Mouse (Mus musculus): ENCODE measurements around the gene Wasl. TPM values are rescaled to one million over a fixed set of nuclear protein-coding genes. Genes with fewer than 3 reads are reported as not detected.

Wasl gene
- polyA plus RNA-seq, 1 experiment, result 10.8 TPM

DNA sequence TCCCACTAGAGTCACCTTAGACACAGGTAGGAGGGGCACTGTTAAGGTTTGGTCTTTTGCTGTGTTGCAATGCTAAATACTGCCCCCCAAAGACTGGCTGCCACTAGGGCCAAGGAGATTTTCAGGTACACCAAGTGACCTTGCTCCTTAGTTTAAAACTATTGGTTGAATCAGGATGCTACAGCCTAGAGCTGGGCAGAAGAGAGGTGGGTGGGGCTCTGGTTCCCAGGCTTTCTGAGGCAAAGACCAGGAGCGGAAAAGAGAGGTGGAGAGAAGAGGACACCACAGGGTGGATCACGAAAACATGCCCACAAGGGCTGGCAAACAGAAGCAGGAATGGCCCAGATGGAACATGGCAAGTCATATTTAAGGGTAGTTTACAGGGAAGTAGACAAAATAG, 22.6 kb downstream of the Wasl start:
- H3K36me3 ChIP-seq (ENCODE audit: control insufficient read depth, insufficient read depth), result peaks cover 2% of the 10 kb centered on the region
- no peak for TF ChIP-seq TCF12 (IDR thresholded peaks at IDR 0.05; ENCODE audit: insufficient read depth, poor library complexity, severe bottlenecking)
- no peak for TF ChIP-seq MYOD1 (IDR thresholded peaks at IDR 0.05; ENCODE audit: control insufficient read depth in 1 of 3, insufficient read length in 2 of 3, low read depth in 2 of 3)
- no peak for TF ChIP-seq USF1 (IDR thresholded peaks at IDR 0.05; ENCODE audit: low read depth)
- TF ChIP-seq SRF (IDR thresholded peaks at IDR 0.05; ENCODE audit: control insufficient read depth, insufficient read length, low read depth), result no peak
- no peak for TF ChIP-seq E2F4 (IDR thresholded peaks at IDR 0.05; ENCODE audit: insufficient read depth)
- no peak for TF ChIP-seq MAX (IDR thresholded peaks at IDR 0.05; ENCODE audit: low read depth)
- no peak for TF ChIP-seq MYOG (IDR thresholded peaks at IDR 0.05; ENCODE audit: control insufficient read depth in 1 of 3, insufficient read depth in 1 of 3, insufficient read length in 2 of 3, low read depth in 2 of 3)
- no peak for TF ChIP-seq CEBPB (IDR thresholded peaks at IDR 0.05; ENCODE audit: insufficient read depth, poor library complexity, severe bottlenecking)
- H3K79me2 ChIP-seq (ENCODE audit: control insufficient read depth, insufficient read depth), result peaks cover 98% of the 10 kb centered on the region

GRCm38 (mm10) chr6:24641286-24641685, 23.5 kb downstream of the Wasl start:
- Histone ChIP-seq H3ac (ENCODE audit: control insufficient read depth, insufficient read length) (no peak overlapping the region), H3K36me3 (ENCODE audit: control insufficient read depth, insufficient read depth) (peaks cover 5% of the 10 kb centered on the region), H3K79me2 (ENCODE audit: control insufficient read depth, insufficient read depth) (peaks cover 98% of the 10 kb centered on the region), H3K27me3 (ENCODE audit: control insufficient read depth, insufficient read depth, insufficient read length) (no peaks in the 10 kb centered on the region), H3K4me2 (ENCODE audit: low read depth) (no peak overlapping the region), H3K4me3 (no peak overlapping the region)
- TF ChIP-seq CEBPB (IDR thresholded peaks at IDR 0.05; ENCODE audit: insufficient read depth, poor library complexity, severe bottlenecking) (no peak), MAX (IDR thresholded peaks at IDR 0.05; ENCODE audit: low read depth) (no peak), MYOD1 (IDR thresholded peaks at IDR 0.05; ENCODE audit: control insufficient read depth in 1 of 3, insufficient read length in 2 of 3, low read depth in 2 of 3) (no peak), MYOG (IDR thresholded peaks at IDR 0.05; ENCODE audit: control insufficient read depth in 1 of 3, insufficient read depth in 1 of 3, insufficient read length in 2 of 3, low read depth in 2 of 3) (no peak)

More for the DNA sequence above, 22.6 kb downstream of the Wasl start:
- Histone ChIP-seq H3ac (ENCODE audit: control insufficient read depth, insufficient read length) (no peak overlapping the region), H3K4me3 (no peak overlapping the region), H3K27me3 (ENCODE audit: control insufficient read depth, insufficient read depth, insufficient read length) (no peaks in the 10 kb centered on the region), H3K4me2 (ENCODE audit: low read depth) (no peak overlapping the region)

DNA sequence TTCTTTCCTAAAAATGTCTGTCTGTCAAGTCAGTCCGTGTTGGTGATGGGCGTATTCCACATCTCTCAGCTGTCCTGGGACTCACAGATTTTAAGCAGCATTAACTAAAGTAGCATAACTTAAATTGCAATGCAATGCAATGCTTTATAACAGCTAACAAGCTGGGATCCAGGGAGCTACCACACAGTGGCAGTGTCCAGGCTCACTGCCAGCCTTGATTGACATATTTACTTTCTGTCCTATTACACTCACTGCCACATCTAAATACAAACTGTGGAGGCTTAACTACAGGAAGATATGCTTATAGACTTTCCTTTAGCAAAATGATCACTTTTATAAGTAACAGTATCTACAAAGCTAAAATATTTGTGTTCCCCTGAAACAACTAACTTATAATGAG, 29.0 kb downstream of the Wasl start:
- peaks cover 66% of the 10 kb centered on the region for H3K79me2 ChIP-seq (ENCODE audit: control insufficient read depth, insufficient read depth)
- no peak overlapping the region for H3K4me3 ChIP-seq
- no peaks in the 10 kb centered on the region for H3K27me3 ChIP-seq (ENCODE audit: control insufficient read depth, insufficient read depth, insufficient read length)
- no peak overlapping the region for H3K4me2 ChIP-seq (ENCODE audit: low read depth)
- no peak overlapping the region for H3ac ChIP-seq (ENCODE audit: control insufficient read depth, insufficient read length)
- TF ChIP-seq E2F4 (IDR thresholded peaks at IDR 0.05; ENCODE audit: insufficient read depth) (no peak), POLR2A (IDR thresholded peaks at IDR 0.05; ENCODE audit: insufficient read length, low read depth) (no peak), SRF (IDR thresholded peaks at IDR 0.05; ENCODE audit: control insufficient read depth, insufficient read length, low read depth) (no peak), TCF3 (IDR thresholded peaks at IDR 0.05; ENCODE audit: insufficient read length, low read depth) (no peak), MAX (IDR thresholded peaks at IDR 0.05; ENCODE audit: low read depth) (no peak), TCF12 (IDR thresholded peaks at IDR 0.05; ENCODE audit: insufficient read depth, poor library complexity, severe bottlenecking) (no peak), POLR2AphosphoS2 (IDR thresholded peaks at IDR 0.05; ENCODE audit: insufficient read length, low read depth) (no peak), REST (IDR thresholded peaks at IDR 0.05; ENCODE audit: insufficient read depth, insufficient read length) (no peak), USF1 (IDR thresholded peaks at IDR 0.05; ENCODE audit: low read depth) (no peak), MYOD1 (IDR thresholded peaks at IDR 0.05; ENCODE audit: control insufficient read depth in 1 of 3, insufficient read length in 2 of 3, low read depth in 2 of 3) (no peak), CEBPB (IDR thresholded peaks at IDR 0.05; ENCODE audit: insufficient read depth, poor library complexity, severe bottlenecking) (no peak), MYOG (IDR thresholded peaks at IDR 0.05; ENCODE audit: control insufficient read depth in 1 of 3, insufficient read depth in 1 of 3, insufficient read length in 2 of 3, low read depth in 2 of 3) (no peak)
- peaks cover 14% of the 10 kb centered on the region for H3K36me3 ChIP-seq (ENCODE audit: control insufficient read depth, insufficient read depth)

DNA sequence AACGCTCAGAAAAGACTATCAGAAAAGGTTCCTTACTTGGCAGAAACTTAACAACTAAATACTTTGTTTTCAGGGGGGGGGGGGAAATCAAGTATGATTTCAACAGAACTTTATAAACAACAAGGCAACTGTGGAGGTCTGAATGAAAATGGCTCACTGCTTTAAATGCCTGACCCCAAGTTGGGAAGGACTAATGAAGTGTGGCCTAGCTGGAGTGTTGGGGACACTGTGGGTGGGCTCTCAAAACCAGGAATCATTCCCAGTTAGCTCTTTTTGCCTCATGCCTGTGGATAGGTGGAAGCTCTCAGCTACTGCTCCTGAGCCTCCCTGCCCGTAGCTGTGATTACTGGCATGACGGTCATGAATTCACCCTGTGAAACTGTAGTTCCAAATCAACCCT, 30.7 kb downstream of the Wasl start:
- Histone ChIP-seq H3ac (ENCODE audit: control insufficient read depth, insufficient read length) (no peak overlapping the region), H3K4me3 (no peak overlapping the region), H3K4me2 (ENCODE audit: low read depth) (no peak overlapping the region), H3K79me2 (ENCODE audit: control insufficient read depth, insufficient read depth) (peaks cover 48% of the 10 kb centered on the region), H3K27me3 (ENCODE audit: control insufficient read depth, insufficient read depth, insufficient read length) (no peaks in the 10 kb centered on the region), H3K36me3 (ENCODE audit: control insufficient read depth, insufficient read depth) (peaks cover 14% of the 10 kb centered on the region)
- TF ChIP-seq MYOD1 (IDR thresholded peaks at IDR 0.05; ENCODE audit: control insufficient read depth in 1 of 3, insufficient read length in 2 of 3, low read depth in 2 of 3), result no peak
- no peak for TF ChIP-seq TCF3 (IDR thresholded peaks at IDR 0.05; ENCODE audit: insufficient read length, low read depth)
- TF ChIP-seq REST (IDR thresholded peaks at IDR 0.05; ENCODE audit: insufficient read depth, insufficient read length), result no peak
- no peak for TF ChIP-seq CEBPB (IDR thresholded peaks at IDR 0.05; ENCODE audit: insufficient read depth, poor library complexity, severe bottlenecking)
- no peak for TF ChIP-seq MYOG (IDR thresholded peaks at IDR 0.05; ENCODE audit: control insufficient read depth in 1 of 3, insufficient read depth in 1 of 3, insufficient read length in 2 of 3, low read depth in 2 of 3)
- no peak for TF ChIP-seq E2F4 (IDR thresholded peaks at IDR 0.05; ENCODE audit: insufficient read depth)
- TF ChIP-seq POLR2AphosphoS2 (IDR thresholded peaks at IDR 0.05; ENCODE audit: insufficient read length, low read depth), result no peak
- no peak for TF ChIP-seq TCF12 (IDR thresholded peaks at IDR 0.05; ENCODE audit: insufficient read depth, poor library complexity, severe bottlenecking)
- no peak for TF ChIP-seq SRF (IDR thresholded peaks at IDR 0.05; ENCODE audit: control insufficient read depth, insufficient read length, low read depth)
- no peak for TF ChIP-seq USF1 (IDR thresholded peaks at IDR 0.05; ENCODE audit: low read depth)
- TF ChIP-seq MAX (IDR thresholded peaks at IDR 0.05; ENCODE audit: low read depth), result no peak
- no peak for TF ChIP-seq POLR2A (IDR thresholded peaks at IDR 0.05; ENCODE audit: insufficient read length, low read depth)

GRCm38 (mm10) chr6:24632061-24632460, 32.7 kb downstream of the Wasl start:
- Histone ChIP-seq H3K4me2 (ENCODE audit: low read depth) (no peak overlapping the region), H3K79me2 (ENCODE audit: control insufficient read depth, insufficient read depth) (peaks cover 28% of the 10 kb centered on the region), H3K27me3 (ENCODE audit: control insufficient read depth, insufficient read depth, insufficient read length) (no peaks in the 10 kb centered on the region), H3ac (ENCODE audit: control insufficient read depth, insufficient read length) (no peak overlapping the region), H3K36me3 (ENCODE audit: control insufficient read depth, insufficient read depth) (peaks cover 10% of the 10 kb centered on the region), H3K4me3 (no peak overlapping the region)
- TF ChIP-seq MYOD1 (IDR thresholded peaks at IDR 0.05; ENCODE audit: control insufficient read depth in 1 of 3, insufficient read length in 2 of 3, low read depth in 2 of 3) (no peak), CEBPB (IDR thresholded peaks at IDR 0.05; ENCODE audit: insufficient read depth, poor library complexity, severe bottlenecking) (no peak), MAX (IDR thresholded peaks at IDR 0.05; ENCODE audit: low read depth) (no peak), POLR2AphosphoS2 (IDR thresholded peaks at IDR 0.05; ENCODE audit: insufficient read length, low read depth) (no peak), TCF12 (IDR thresholded peaks at IDR 0.05; ENCODE audit: insufficient read depth, poor library complexity, severe bottlenecking) (no peak), REST (IDR thresholded peaks at IDR 0.05; ENCODE audit: insufficient read depth, insufficient read length) (no peak), SRF (IDR thresholded peaks at IDR 0.05; ENCODE audit: control insufficient read depth, insufficient read length, low read depth) (no peak)
